Mouse (Mus musculus): ENCODE data around the gene Xrn2.

The Xrn2 gene

GRCm38 (mm10) chr2:147053229-147053892 lies 40.6 kb downstream of the Xrn2 start:
- no peak for DNase-seq (ENCODE audit: extremely low spot score, low read depth, low spot score)

- DNase-seq (ENCODE audit: extremely low spot score, low read depth, low spot score), result no peak
Observed at GRCm38 (mm10) chr2:147067480-147068246, 54.9 kb downstream of the Xrn2 start.

DNA sequence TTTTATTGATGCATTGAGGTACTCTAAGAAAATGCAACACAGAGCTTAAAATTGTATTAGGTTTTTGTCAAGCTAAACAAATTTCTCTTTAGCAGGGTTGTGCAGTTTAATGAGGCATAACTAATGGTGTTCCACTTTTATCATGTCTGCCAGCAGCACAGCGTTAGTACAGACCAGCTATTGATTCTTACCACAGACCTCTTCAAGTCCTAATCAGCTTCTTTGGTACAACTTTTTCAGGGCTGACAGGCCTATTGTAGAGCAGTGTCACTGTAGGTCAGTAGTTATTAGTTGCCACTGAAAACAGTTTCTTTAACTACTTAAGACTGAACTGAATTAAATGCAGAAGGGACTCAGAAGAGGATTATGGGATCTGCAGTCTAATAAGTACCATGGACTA lies 56.3 kb downstream of the Xrn2 start:
- DNase-seq (ENCODE audit: extremely low spot score, low read depth, low spot score), result no peak

- DNase-seq (ENCODE audit: extremely low spot score, low read depth, low spot score), result no peak
Observed at GRCm38 (mm10) chr2:147070305-147070704, 57.5 kb downstream of the Xrn2 start.

- no peak for DNase-seq (ENCODE audit: extremely low spot score, low read depth, low spot score)
Observed at GRCm38 (mm10) chr2:147073962-147074361, 61.2 kb downstream of the Xrn2 start.

DNA sequence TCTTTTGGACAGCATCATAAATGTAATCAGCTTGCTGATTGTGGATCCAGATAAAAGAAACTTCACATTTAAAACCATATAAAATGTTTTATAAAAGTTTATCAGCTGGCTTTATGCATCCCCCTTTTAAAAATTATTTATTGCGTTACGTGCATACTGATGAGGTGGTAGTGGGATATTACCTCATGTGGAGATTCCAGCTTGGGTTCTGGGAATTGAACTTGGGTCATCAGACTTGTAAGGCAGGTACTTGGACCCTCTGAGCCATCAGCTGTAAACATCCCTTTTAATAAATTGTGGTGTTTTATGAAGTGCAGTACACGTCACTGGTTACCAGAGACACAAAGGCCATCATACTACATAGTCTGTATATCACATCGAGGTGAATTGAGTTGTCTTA lies 61.6 kb downstream of the Xrn2 start:
- DNase-seq (ENCODE audit: extremely low spot score, low read depth, low spot score), result no peak

DNA sequence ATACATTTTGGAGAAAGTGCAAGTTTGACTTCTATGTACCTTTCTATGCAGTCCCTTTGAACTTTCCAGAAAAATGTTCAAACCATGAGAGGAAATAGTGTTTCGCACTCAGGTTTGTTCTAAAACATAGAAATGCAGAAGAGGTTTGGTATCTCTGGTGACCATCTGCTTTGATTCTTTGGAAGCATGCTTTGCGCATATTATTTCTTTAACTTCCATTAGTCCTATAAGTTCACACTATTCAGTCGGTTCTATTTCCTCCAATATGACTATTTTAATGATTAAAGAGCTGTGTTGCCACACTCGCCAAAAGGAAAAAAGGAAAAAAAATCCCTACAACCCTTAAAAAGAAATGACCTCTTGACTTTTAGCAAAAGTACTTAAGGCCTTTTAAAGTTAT lies 69.6 kb downstream of the Xrn2 start:
- DNase-seq (ENCODE audit: extremely low spot score, low read depth, low spot score), result no peak

DNA sequence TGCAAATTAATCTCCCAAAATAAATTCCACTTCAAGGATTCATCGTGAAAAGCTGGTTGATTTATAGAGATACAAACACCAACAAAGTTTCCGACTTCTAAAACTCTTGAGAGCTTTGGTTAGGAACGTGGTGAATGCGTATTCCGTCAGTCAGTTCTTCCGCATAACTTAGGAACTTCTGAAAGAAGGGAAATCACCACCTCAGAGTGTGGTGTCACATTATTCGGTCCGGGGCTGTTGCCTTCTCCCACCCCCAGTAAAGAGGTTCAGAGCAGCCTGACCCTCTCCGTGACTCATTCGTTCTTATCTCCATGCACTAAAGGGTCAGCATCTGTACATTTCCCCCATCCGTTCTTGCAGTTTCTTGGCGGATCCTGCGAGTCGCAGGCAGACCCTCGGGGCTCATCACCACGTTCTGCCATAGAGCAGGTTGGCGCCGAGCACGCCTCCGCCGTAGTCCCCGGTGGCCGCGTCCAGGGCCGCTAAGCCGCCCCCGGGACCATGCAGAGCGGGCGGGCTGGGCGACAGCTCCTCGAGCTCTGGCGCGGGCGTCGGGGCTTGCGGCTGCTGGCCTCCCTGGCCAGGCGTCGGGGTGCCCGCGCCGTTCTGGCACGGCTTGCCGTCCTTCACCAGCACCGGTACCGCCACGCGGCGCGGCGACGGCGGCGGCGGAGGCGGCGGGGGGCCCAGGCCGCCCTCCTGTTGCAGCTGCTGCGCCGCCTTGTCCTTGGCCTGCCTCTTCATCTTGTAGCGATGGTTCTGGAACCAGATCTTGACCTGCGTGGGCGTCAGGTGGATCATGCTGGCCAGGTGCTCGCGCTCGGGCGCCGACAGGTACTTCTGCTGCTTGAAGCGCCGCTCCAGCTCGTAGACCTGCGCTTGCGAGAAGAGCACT lies 70.9 kb downstream of the Xrn2 start:
- no peak for DNase-seq (ENCODE audit: extremely low spot score, low read depth, low spot score)

DNA sequence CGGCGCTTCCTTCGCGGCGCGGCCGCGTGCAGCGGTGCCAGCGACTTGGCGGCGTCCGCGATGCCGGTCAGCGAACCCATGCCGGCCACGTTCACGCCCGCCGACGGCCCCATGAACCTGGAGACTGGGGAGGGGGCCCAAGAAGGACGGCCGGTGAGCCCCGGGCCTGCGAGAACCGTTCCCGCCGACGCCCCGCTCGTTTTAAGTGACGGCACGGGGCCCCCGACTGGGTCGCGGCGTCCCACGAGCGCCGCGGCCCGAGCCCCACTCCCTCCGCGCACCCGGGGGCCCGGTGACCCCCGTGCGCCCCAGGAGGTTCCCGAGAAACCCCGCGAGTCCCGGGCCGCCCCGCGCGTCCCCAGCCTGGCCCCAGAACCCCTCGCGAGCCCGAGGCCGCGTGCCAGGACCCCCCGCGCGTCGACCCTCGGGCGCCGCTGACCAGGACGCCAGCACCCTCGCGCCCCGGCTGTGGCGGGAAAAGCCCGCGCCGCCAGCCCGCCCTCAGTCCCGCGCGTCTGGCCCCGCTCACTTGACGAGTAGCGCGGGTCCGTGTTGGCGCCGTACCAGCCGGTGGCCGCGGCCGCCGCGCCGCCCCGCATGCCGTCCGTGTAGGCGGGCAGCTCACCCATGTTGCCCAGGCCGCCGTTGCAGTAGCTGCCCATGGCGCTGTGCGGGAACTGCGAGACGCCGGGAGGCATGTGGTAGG lies 71.7 kb downstream of the Xrn2 start:
- no peak for DNase-seq (ENCODE audit: extremely low spot score, low read depth, low spot score)

- no peak for DNase-seq (ENCODE audit: extremely low spot score, low read depth, low spot score)
Observed at GRCm38 (mm10) chr2:147085072-147085870, 72.5 kb downstream of the Xrn2 start, which contains the start of gene Nkx2-4. Nkx2-4 (minus strand) TSS chr2:147085445.

DNA sequence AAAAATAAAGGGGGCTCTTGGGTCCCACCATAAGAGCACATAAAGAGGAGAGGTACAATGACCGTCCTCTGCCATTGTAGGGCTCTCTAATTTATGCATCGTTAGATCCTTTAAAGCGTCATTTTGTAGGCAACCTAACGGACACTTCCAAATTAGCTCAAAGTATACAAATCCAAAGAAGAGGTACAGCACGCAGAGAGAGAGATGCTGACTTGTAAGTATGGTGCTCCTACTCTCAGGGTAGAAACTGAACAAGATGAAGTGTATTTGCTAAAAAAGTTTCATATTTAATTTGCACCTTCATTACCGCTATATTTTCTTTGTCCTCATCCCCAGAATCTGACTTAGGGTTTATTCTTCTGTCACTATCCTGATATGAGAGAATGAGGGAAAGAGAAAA lies 73.1 kb downstream of the Xrn2 start:
- no peak for DNase-seq (ENCODE audit: extremely low spot score, low read depth, low spot score)

GRCm38 (mm10) chr2:147086441-147086840 lies 73.6 kb downstream of the Xrn2 start:
- DNase-seq (ENCODE audit: extremely low spot score, low read depth, low spot score), result no peak

- no peak for DNase-seq (ENCODE audit: extremely low spot score, low read depth, low spot score)
Observed at GRCm38 (mm10) chr2:147119736-147120135, 106.9 kb downstream of the Xrn2 start.

- no peak for DNase-seq (ENCODE audit: extremely low spot score, low read depth, low spot score)
Observed at GRCm38 (mm10) chr2:147127366-147127765, 114.6 kb downstream of the Xrn2 start.
